Mouse (Mus musculus): ENCODE data around the gene Abhd6. TPM values are rescaled to one million over a fixed set of nuclear protein-coding genes. Genes with fewer than 3 reads are reported as not detected.

Abhd6 gene
- polyA plus RNA-seq, 1 experiment: 38.9 TPM

GRCm38 (mm10) chr14:7963160-7963559, 39.5 kb upstream of the Abhd6 start:
- Histone ChIP-seq H3K4me1 (ENCODE audit: control insufficient read depth, insufficient read depth, low read length) (no peaks in the 10 kb centered on the region), H3K27me3 (replicated peaks; ENCODE audit: control insufficient read depth, insufficient read depth, low read length) (no peaks in the 10 kb centered on the region), H3K27ac (ENCODE audit: insufficient read depth, low read depth, low read length) (no peak overlapping the region), H3K36me3 (ENCODE audit: control insufficient read depth, insufficient read depth, low read length) (no peaks in the 10 kb centered on the region), H3K4me3 (ENCODE audit: insufficient read depth, low read depth, low read length) (no peak overlapping the region)
- no peak for DNase-seq
- WGBS: 69% methylated on average over 7 of the region's 7 CpGs
- TF ChIP-seq CTCF (conservative IDR thresholded peaks at IDR 0.05; ENCODE audit: insufficient read depth, insufficient read length, low read depth, low read length) (no peak), POLR2A (IDR thresholded peaks at IDR 0.05; ENCODE audit: low read depth, low read length) (no peak)

- H3K27me3 ChIP-seq (replicated peaks; ENCODE audit: control insufficient read depth, insufficient read depth, low read length): no peaks in the 10 kb centered on the region
- no peak overlapping the region for H3K4me3 ChIP-seq (ENCODE audit: insufficient read depth, low read depth, low read length)
- no peaks in the 10 kb centered on the region for H3K36me3 ChIP-seq (ENCODE audit: control insufficient read depth, insufficient read depth, low read length)
- H3K4me1 ChIP-seq (ENCODE audit: control insufficient read depth, insufficient read depth, low read length): no peaks in the 10 kb centered on the region
- H3K27ac ChIP-seq (ENCODE audit: insufficient read depth, low read depth, low read length): no peak overlapping the region
- WGBS: 55% methylated on average over 11 of the region's 11 CpGs
- peak; percentile 78 for DNase-seq
- TF ChIP-seq POLR2A (IDR thresholded peaks at IDR 0.05; ENCODE audit: low read depth, low read length) (no peak), CTCF (conservative IDR thresholded peaks at IDR 0.05; ENCODE audit: insufficient read depth, insufficient read length, low read depth, low read length) (peak; percentile 90)
Observed at GRCm38 (mm10) chr14:7964219-7964889, 38.3 kb upstream of the Abhd6 start.

GRCm38 (mm10) chr14:7971889-7972493, 30.7 kb upstream of the Abhd6 start:
- no peak overlapping the region for H3K27ac ChIP-seq (ENCODE audit: insufficient read depth, low read depth, low read length)
- H3K4me1 ChIP-seq (ENCODE audit: control insufficient read depth, insufficient read depth, low read length): no peaks in the 10 kb centered on the region
- no peak for DNase-seq
- TF ChIP-seq CTCF (conservative IDR thresholded peaks at IDR 0.05; ENCODE audit: insufficient read depth, insufficient read length, low read depth, low read length): no peak
- no peak for TF ChIP-seq POLR2A (IDR thresholded peaks at IDR 0.05; ENCODE audit: low read depth, low read length)
- 76% methylated on average over 10 of the region's 10 CpGs for WGBS
- no peaks in the 10 kb centered on the region for H3K27me3 ChIP-seq (replicated peaks; ENCODE audit: control insufficient read depth, insufficient read depth, low read length)
- H3K4me3 ChIP-seq (ENCODE audit: insufficient read depth, low read depth, low read length): no peak overlapping the region
- no peaks in the 10 kb centered on the region for H3K36me3 ChIP-seq (ENCODE audit: control insufficient read depth, insufficient read depth, low read length)

GRCm38 (mm10) chr14:7974643-7975042, 28.1 kb upstream of the Abhd6 start:
- TF ChIP-seq CTCF (conservative IDR thresholded peaks at IDR 0.05; ENCODE audit: insufficient read depth, insufficient read length, low read depth, low read length) (no peak), POLR2A (IDR thresholded peaks at IDR 0.05; ENCODE audit: low read depth, low read length) (no peak)
- no peak overlapping the region for H3K27ac ChIP-seq (ENCODE audit: insufficient read depth, low read depth, low read length)
- DNase-seq: no peak
- no peak overlapping the region for H3K4me3 ChIP-seq (ENCODE audit: insufficient read depth, low read depth, low read length)
- H3K4me1 ChIP-seq (ENCODE audit: control insufficient read depth, insufficient read depth, low read length): no peaks in the 10 kb centered on the region
- no peaks in the 10 kb centered on the region for H3K36me3 ChIP-seq (ENCODE audit: control insufficient read depth, insufficient read depth, low read length)
- no peaks in the 10 kb centered on the region for H3K27me3 ChIP-seq (replicated peaks; ENCODE audit: control insufficient read depth, insufficient read depth, low read length)
- WGBS: 95% methylated on average over 1 of the region's 1 CpGs

GRCm38 (mm10) chr14:7975177-7975576, 27.5 kb upstream of the Abhd6 start:
- Histone ChIP-seq H3K27me3 (replicated peaks; ENCODE audit: control insufficient read depth, insufficient read depth, low read length) (no peaks in the 10 kb centered on the region), H3K27ac (ENCODE audit: insufficient read depth, low read depth, low read length) (no peak overlapping the region), H3K4me3 (ENCODE audit: insufficient read depth, low read depth, low read length) (no peak overlapping the region), H3K4me1 (ENCODE audit: control insufficient read depth, insufficient read depth, low read length) (no peaks in the 10 kb centered on the region), H3K36me3 (ENCODE audit: control insufficient read depth, insufficient read depth, low read length) (no peaks in the 10 kb centered on the region)
- 74% methylated on average over 6 of the region's 6 CpGs for WGBS
- no peak for TF ChIP-seq POLR2A (IDR thresholded peaks at IDR 0.05; ENCODE audit: low read depth, low read length)
- TF ChIP-seq CTCF (conservative IDR thresholded peaks at IDR 0.05; ENCODE audit: insufficient read depth, insufficient read length, low read depth, low read length): no peak
- DNase-seq: no peak

GRCm38 (mm10) chr14:7977471-7977870, 25.2 kb upstream of the Abhd6 start:
- no peak for TF ChIP-seq CTCF (conservative IDR thresholded peaks at IDR 0.05; ENCODE audit: insufficient read depth, insufficient read length, low read depth, low read length)
- no peak for TF ChIP-seq POLR2A (IDR thresholded peaks at IDR 0.05; ENCODE audit: low read depth, low read length)
- WGBS: 97% methylated on average over 1 of the region's 1 CpGs
- no peaks in the 10 kb centered on the region for H3K4me1 ChIP-seq (ENCODE audit: control insufficient read depth, insufficient read depth, low read length)
- no peak overlapping the region for H3K27ac ChIP-seq (ENCODE audit: insufficient read depth, low read depth, low read length)
- H3K4me3 ChIP-seq (ENCODE audit: insufficient read depth, low read depth, low read length): no peak overlapping the region
- DNase-seq: no peak
- H3K36me3 ChIP-seq (ENCODE audit: control insufficient read depth, insufficient read depth, low read length): no peaks in the 10 kb centered on the region
- H3K27me3 ChIP-seq (replicated peaks; ENCODE audit: control insufficient read depth, insufficient read depth, low read length): no peaks in the 10 kb centered on the region

- no peaks in the 10 kb centered on the region for H3K36me3 ChIP-seq (ENCODE audit: control insufficient read depth, insufficient read depth, low read length)
- 78% methylated on average over 1 of the region's 1 CpGs for WGBS
- no peak for TF ChIP-seq CTCF (conservative IDR thresholded peaks at IDR 0.05; ENCODE audit: insufficient read depth, insufficient read length, low read depth, low read length)
- TF ChIP-seq POLR2A (IDR thresholded peaks at IDR 0.05; ENCODE audit: low read depth, low read length): no peak
- H3K27me3 ChIP-seq (replicated peaks; ENCODE audit: control insufficient read depth, insufficient read depth, low read length): no peaks in the 10 kb centered on the region
- no peaks in the 10 kb centered on the region for H3K4me1 ChIP-seq (ENCODE audit: control insufficient read depth, insufficient read depth, low read length)
- no peak overlapping the region for H3K4me3 ChIP-seq (ENCODE audit: insufficient read depth, low read depth, low read length)
- DNase-seq: no peak
- no peak overlapping the region for H3K27ac ChIP-seq (ENCODE audit: insufficient read depth, low read depth, low read length)
Observed at GRCm38 (mm10) chr14:7978183-7978582, 24.5 kb upstream of the Abhd6 start.

Measured in kidney, adult 2 months (tissue).